Mouse (Mus musculus) thymus, postnatal 0 days (tissue): ENCODE results near the gene Ank2. TPM values are rescaled to one million over a fixed set of nuclear protein-coding genes. Genes with fewer than 3 reads are reported as not detected.
A peak's percentile ranks its signal among the peaks of the same experiment; 100 is the strongest.
"Not testable (repeated sequence)": the region's sequence is repeated elsewhere in the genome, so short reads cannot be mapped to it uniquely, and the experiment has no call there.

Experiments used
- DNase-seq: peaks from one replicate; pipeline ENCODE4 v3.0.0-alpha.2; 2015; ENCODE audit warnings: low spot score
- polyA plus RNA-seq: library from polyadenylated mRNA; unstranded; fragments of >200 nt; fragmentation: Nextera tagmentation; extraction: Ambion mirVana; gene quantifications from 2 replicates; pipeline ENCODE4 v1.2.1, GENCODE M21; 2015

Ank2 gene
- polyA plus RNA-seq, 1 experiment from 2014 or later = 1.3 TPM

DNA sequence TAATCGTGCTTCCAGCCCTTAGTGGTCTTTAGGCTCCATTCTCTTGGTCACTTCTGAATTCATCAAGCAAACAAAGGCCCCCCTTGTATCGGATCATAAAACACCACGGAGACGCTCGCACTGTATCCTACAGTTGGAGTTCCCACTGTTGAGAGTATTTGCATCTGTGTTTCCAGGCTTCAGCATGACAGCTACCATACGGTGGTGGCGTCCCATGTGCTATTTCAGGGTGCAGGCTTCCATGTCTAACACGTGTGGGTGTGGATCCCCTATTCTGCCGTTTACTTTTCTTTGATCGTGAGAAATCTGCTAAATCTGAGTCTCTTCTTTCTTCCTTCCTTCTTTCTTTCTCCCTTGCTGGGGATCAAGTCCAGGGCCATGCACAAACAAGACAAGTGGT lies 14.0 kb downstream of the Ank2 start:
- no peak for DNase-seq

DNA sequence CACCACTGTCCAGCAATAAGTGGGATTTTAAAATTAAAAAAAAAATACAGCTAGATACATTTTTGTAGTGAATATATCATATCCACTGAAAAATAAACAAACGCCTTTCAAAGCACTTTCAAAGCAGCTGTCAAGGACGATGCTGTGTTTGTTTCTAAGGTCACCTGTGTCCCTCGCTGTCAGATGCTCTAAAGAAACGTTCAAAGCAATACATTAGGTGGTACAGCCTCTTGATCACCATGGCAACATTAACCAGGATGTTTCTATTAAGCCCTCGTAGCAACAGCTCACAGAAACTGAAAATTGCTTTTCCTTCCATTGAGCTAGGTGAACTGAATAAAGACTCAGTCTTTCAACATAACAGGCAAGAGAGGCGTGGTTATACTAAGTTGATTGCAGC lies 17.5 kb downstream of the Ank2 start:
- DNase-seq = no peak

DNA sequence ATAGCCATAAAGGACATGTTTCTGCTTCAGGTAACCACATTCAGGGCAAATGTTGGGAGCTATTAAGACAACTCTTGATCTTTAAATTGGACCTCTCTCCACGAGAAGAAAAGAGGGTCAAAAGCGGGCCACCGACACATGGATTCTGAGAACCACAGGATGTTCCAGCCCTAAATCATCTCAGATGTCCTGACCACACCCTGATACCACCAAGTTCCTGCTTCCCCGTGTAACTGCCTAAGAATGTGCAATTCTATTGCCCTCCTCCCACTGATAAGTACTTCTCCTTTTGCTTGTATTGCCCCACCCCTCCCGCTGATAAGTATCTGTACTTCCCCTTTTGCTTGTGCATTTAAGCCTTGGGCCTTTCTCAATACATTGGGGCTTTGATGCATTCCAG lies 18.8 kb downstream of the Ank2 start:
- not testable (repeated sequence) for DNase-seq

DNA sequence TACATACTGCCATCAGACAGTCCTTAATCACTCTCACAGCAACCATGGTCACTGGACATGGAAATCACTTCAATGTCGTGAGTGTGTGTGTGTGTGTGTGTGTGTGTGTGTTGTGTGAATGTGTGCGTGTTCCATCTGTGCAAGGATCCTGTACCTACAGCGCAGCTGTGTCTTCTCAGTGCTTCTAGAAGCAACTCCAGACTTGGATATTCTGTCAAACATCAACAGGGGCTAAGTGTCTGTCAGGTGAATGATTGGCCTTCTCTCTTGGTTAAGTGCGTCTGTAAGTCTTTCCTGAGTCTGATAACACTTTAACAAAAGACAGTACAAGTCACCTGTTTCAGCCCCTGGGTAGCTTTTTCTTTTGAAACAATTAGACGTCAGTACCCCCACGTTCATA lies 25.0 kb downstream of the Ank2 start:
- no peak for DNase-seq

DNA sequence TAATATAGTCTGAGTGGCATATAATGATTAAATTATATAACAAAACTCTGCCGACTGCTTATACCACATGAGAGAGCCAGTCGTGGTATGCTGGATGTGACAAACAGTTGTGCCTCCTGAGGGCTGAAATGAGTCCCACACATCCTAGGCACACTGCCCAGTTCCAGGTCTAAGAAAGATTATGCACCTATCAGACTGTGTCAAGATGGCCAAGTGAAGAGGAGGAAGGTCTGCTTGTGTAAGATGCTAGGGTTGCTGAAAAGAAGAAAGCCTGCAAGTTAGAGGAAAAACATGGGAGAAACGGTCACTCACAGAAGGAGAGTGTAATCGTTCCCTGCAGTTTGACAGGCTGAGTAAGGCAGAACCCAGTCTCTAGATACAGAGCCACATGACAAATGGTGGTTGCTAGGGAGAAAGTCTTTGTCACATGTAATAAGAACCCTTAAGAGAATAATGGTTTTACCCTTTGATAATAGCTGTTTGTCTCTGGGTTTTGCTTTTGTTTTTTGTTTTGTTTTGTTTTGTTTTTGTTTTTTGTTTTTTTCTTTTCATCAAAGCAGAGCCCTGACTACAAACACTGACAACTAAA lies 29.9 kb downstream of the Ank2 start:
- no peak for DNase-seq

DNA sequence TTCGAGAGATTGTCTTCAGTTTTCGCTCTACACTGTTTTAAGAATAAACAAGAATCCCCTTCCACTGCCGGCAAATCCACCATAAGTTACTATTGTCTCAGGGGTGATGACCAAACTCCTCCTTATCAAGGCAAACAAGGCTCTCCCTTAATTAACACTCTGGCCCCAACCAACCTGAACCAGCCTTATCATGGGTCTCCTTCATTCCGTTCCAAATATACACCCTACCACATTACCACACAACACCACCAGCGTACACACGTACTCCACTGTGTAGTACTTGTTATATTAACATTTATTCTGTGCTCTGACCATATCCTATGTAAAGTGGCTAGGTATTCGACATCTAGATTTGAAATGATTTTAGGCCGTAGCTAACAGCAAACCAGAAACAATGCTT lies 30.6 kb downstream of the Ank2 start:
- no peak for DNase-seq

DNA sequence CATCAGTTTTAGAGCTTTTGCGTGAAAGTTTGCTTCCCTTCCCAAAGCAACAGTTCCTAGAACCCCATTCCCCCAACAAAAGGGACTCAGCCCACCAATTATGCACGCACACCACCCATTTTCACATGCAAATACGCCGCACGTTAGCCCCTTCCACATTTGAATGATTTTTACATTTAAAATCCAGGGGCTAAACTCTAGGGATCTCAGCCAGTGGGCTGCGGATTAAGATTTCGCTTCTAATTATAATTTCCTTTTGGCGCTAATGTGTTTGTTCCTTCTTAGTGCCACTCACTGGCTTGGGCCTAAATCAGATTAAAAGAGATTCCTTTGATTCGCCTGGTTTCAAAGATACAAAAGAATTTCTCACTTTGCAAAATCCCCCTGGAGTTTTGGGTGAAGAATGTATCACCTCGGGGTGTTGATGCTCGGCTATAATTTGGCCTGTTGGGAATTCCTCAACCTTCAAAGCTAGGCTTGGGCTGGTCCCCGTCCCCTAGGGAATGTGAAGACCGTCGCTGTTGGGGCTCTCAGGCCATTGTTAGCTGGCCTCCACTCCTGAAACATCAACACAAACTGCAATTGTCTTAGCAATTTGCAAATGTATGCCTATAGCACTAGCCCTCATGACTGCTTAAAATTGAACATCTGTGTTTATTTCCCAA lies 35.2 kb downstream of the Ank2 start:
- no peak for DNase-seq

DNA sequence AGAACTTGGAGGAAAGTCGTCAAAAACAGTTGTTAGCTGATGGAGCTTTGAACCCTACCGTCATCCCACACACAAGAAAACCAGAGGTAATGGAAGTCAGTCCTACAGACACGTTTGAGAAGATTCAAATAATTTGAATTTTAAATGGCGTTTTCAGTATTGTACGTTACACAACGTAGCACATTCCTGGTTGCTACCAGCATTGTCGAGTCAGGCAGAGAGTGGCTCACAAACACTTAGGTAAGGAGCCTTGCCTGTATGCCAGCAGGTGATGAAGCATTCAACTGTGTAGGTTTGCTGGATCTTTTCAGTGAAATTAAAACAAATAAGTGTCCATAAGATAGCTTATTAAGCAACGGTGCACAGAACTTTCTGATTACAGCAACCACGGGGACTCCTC lies 36.0 kb downstream of the Ank2 start:
- no peak for DNase-seq

DNA sequence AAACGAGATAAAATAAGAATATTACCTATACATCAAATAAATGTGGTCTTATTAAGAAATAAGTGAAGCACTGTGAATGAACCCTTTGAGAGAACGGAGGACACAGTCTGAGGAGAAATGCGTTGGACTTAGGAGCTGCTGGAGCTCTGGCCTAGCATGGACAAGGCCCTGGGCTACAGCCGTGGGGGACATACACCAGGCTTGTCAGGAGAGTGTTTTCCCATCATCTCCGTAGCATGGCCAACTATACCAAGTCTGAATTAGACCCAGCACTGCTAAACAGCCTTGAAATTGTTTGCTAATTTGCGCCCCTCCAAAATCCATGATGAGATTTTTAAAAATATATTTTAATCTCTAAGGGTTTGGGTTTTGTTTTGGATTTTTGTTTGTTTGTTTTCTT lies 36.7 kb downstream of the Ank2 start:
- DNase-seq = no peak

DNA sequence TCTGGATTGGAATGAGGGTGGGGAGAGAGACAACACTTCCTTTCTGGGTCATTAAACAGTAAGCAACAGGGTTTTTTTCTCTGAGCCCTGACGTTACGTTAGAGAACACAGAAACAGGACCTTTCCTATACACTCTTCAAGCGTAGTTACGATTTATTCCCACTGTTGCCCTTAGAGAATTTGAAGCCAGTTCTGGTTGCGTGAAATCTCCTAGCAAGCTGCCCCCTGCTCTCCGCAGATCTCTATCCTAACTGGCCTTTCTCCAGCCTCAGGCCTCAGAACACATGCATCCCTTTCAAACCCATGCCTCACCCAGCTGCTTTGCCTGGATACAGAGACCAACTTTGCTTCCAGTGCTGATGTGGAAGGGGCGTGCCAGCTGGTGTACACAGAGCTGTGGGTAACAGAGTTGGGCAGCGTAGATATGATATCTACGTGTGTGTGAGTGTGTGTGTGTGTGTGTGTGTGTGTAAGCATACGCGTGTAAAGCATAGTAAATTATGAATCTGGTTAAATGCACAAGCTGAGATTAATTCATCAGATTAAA lies 38.2 kb downstream of the Ank2 start:
- no peak for DNase-seq

DNA sequence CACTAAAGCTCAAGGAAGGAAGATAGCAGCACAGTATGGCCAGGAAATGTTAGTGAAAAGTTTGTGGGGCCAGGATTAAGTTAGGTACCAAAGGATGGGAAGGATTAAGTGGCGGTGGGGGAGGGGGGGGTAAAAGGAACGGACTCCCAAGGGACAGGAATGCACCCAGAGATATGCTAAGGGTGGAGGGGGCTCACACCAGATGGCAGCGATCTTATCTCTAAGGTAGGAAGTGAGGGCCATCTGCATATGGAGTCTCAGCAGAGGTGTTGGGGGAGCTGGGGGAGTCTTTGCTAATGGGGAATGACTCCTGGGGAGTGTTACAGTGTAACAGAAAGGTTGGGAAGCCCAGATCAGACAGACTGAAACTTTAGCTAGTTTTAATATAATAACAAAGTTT lies 39.3 kb downstream of the Ank2 start:
- DNase-seq = no peak

DNA sequence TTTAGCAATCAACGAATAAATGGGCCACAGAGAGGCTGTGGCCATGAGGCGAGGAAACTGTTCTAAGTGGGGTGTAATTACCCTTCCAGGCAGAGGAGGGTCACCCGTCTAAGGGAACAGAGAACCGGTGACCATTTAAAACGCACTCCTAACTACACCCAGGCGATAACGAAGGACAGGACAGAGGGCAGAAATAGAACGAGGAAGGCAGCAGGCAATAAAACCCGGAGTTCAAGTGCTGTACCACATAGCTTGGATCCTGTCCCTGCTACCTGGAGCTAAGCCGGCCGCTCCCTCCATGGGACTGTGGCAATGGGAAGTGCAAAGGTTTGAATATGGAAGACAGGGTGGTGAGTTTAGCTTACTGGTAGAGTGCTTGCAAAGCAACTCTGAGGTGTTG lies 40.2 kb downstream of the Ank2 start:
- no peak for DNase-seq

DNA sequence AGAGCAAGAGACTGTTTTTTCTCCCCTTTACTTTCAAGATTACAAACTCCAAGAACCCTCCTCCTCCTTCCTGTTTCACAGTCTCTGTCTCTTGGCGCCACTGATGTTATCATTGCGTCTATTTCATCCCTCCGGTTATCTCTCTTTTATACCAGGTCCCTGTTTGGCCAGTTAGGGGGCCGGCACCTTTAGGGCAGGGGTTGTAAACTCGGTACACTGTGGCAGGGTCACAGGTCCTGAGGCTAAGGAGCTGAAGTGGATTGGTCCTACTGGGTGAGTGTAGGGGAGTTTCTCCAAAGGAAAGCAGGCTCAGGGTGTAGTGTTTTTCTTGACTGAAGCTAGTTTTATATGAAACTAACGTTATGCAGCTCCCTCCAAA lies 40.7 kb downstream of the Ank2 start:
- no peak for DNase-seq

DNA sequence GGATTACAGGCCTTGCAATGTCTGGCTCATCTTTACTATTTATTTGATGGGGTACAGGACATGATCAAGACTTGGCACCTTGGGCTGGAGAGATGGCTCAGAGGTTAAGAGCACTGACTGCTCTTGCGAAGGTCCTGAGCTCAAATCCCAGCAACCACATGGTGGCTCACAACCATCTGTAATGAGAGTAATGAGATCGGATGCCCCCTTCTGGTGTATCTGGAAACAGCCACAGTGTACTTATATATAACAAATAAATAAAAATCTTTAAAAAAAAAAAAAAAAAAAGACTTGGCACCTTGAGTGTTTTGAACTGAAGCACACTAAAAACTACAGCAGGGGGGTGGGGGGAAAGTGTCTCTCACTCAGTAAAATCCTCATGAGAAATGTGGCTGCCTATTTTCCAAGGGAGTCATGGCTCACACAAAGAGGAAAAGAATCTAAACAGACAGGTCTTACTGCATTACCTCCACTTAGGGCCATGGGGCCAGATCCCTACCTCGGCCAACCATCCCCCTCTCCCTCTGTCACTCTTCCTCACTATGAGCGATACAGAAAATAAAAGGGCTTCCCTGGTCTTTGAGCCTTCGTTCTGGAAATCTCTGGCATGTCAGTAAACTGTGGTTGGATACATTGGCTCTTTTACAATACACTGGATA lies 41.3 kb downstream of the Ank2 start:
- no peak for DNase-seq

DNA sequence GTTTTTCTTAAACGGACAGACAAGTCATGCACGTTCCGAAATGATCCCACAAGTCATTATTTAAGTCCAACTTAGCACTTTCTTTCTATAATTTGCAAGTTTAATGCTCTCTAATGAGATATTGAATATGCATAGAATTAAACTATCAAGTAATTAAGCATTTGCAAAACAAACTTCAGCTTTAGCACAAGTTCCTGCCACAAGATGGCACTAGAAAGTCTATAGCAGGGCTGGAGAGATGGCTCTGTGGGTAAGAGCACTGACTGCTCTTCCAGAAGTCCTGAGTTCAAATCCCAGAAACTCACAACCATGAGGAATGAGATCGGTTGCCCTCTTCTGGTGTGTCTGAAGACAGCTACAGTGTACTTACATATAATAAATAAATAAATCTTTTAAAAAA lies 45.4 kb downstream of the Ank2 start:
- no peak for DNase-seq

DNA sequence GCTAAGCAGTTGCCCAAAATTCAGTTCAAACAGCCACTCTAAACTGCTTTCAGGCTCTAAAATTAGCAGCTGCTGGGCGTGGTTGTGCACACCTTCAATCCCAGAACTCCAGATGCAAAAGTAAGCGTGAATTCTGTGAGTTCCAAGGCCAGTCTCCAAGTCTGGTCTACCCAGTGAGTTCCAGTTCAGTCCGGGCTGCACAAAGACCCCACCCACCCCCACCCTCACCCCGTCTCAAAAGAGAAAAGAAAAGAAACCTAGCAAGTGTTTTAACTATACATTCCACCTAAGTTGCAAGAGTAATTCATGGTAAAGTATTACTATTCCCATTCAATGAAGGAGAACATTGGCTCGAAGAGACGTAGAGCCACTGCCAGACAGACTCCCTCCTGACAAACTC lies 45.9 kb downstream of the Ank2 start:
- no peak for DNase-seq

DNA sequence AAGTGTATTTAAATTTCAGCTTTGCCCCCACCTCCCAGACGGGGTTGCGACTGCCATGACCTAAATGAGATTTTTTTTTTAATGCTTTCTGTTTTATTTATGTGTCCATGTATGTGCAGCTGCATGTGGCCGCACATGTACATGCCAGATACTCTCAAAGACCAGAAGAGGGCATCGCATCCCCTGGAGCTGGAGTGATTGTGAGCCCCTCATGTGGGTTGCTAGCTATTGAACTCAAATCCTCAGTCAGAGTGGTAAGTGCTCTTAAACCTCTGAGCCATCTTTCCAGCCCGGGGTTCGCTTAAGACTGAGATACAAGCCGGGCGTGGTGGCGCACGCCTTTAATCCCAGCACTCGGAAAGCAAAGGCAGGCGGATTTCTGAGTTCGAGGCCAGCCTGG lies 46.9 kb downstream of the Ank2 start:
- no peak for DNase-seq

DNA sequence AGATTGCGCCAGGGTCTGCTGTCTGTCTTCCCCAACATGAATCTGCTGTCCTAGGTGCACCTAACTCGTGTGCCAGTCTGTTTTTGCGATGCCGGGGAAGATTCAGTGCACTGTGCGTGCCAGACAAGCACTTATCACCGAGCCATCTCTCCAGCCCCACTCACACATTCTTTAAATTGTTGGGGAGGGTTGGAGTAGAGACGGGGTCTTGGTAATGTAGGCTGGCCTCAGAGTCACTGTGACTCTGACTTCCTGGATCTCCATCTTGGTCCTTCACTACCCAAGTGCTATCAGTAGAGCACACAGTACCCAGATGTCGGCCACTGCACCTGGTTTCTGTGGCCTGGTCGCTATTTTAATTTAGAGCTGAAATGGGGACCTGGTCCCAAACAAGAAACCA lies 47.4 kb downstream of the Ank2 start:
- DNase-seq = no peak

DNA sequence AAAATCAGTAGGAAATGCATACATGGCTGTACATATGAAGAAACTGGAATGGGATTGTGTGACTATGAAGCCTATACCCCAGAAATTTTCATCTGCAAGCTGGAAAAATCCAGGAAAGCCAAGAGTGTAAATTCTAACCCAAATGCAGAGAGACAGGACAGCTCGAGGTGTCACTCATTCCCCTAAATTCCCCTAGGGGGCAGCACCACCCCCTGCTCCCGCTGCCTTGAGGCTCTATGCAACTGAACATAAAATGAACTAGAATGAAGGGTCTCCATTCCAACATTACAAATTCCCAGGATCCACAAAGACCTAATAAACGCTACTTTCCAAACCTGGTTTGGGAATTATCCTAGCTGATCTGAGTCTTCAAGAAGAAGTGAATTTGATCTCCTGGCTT lies 48.1 kb downstream of the Ank2 start:
- DNase-seq = peak; percentile 37

DNA sequence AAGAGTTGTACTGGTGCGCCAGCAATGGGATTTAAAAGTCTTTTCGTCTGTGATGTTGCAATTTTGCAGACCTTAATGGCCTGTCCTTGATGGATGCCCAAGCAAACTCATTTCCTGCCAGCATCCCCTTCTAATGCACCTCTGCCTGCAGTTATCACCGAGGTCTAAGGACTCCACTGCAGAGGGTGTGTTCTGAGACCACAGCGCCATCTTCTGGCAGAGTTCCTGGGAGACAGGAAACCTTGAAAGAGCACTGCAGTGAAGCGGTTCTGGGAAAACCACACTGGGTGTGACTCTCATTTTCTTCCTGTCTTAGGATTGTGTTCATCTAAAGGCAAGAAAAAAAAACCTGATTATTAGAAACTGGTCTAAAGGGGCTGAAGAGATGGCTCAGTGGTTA lies 53.0 kb downstream of the Ank2 start:
- DNase-seq = peak; percentile 33

DNA sequence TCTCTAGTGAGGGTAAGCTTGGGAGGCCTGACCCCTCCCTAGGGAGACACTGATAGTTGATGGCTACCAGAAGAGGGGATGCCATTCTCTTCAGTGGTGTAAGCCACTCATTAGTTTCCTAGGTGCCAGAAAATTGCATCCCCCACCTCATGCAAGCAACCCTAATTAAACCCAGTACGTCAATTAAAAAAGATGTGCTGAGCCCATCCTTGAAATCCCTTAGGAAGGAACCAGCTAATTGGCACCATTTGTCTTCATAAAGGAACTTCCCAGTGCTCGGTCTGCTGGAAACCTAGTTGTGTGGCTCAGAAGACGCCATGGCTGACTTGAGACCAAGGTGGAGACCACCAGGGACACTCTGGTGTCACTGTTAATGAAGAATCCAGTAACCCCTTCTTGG lies 65.9 kb downstream of the Ank2 start:
- no peak for DNase-seq

DNA sequence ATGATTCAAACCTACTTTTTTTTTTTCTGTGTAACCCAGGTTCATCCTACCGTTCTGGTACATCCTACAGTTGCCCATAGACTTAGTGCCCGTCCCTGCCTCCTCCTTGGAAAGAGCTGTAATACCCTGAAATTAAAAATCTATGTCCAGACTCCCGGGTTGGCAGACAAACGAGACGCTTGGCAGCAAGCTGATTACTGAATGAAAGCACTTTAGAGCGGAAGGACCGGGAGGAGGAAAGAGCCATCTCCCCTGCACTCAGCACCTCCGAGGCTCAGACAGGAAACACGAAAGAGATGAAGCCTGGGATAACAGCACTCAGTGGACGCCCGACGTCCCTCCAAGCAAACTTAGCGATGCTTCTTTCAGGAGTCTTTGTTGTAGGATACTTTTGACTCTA lies 69.3 kb downstream of the Ank2 start:
- no peak for DNase-seq

DNA sequence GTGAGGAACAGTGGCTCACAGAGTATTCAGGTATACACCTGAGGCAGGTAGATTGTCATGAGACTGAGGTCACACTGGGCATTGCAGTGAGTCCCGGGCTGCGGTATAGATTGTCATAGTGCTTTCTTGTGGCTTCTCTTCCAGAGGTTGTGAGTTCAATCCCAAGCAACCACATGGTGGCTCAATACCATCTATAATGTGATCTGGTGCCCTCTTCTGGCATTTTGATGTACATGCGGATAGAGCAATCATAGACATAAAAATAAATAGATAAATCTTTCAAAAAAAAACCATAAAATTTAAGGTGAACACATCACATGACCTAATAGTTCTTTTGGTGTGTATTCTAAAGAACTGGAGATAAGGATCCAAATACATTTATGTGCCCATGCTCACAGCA lies 70.6 kb downstream of the Ank2 start:
- DNase-seq = no peak
